Mouse (Mus musculus): ENCODE measurements around the gene Efhc1. TPM values are rescaled to one million over a fixed set of nuclear protein-coding genes. Genes with fewer than 3 reads are reported as not detected.

Efhc1 gene
- 1.4 and 1.7 TPM in 2 replicates for polyA plus RNA-seq (2012; ENCODE audit: insufficient read depth, insufficient read length, missing spikeins)

- peak within 1 kb of the TSS; percentile 45 for H3K4me3 ChIP-seq (ENCODE audit: insufficient read depth, low read length)
- 0 out of 2 replicates have a peak, but pooled peaks cover 3% of the 10 kb centered on the region for H3K4me1 ChIP-seq (ENCODE audit: control insufficient read depth, insufficient read depth, low read length)
- TF ChIP-seq CTCF (IDR thresholded peaks at IDR 0.05; ENCODE audit: low read depth, low read length) (no peak), POLR2A (IDR thresholded peaks at IDR 0.05; ENCODE audit: borderline replicate concordance, low read depth, low read length) (no peak)
- H3K27ac ChIP-seq (ENCODE audit: insufficient read depth, low read depth, low read length), result no peak within 1 kb of the TSS
Observed at GRCm38 (mm10) chr1:20951300-20951763, at the start of gene Efhc1. Gene Efhc1 (plus strand): TSS chr1:20951626.

GRCm38 (mm10) chr1:20905501-20906127 lies 45.8 kb upstream of the Efhc1 start:
- no peaks in the 10 kb centered on the region for H3K4me1 ChIP-seq (ENCODE audit: control insufficient read depth, insufficient read depth, low read length)
- H3K4me3 ChIP-seq (ENCODE audit: insufficient read depth, low read length), result no peak overlapping the region
- TF ChIP-seq CTCF (IDR thresholded peaks at IDR 0.05; ENCODE audit: low read depth, low read length) (no peak), POLR2A (IDR thresholded peaks at IDR 0.05; ENCODE audit: borderline replicate concordance, low read depth, low read length) (no peak)
- no peak overlapping the region for H3K27ac ChIP-seq (ENCODE audit: insufficient read depth, low read depth, low read length)

- Histone ChIP-seq H3K4me1 (ENCODE audit: control insufficient read depth, insufficient read depth, low read length) (no peaks in the 10 kb centered on the region), H3K4me3 (ENCODE audit: insufficient read depth, low read length) (no peak overlapping the region), H3K27ac (ENCODE audit: insufficient read depth, low read depth, low read length) (no peak overlapping the region)
- no peak for TF ChIP-seq CTCF (IDR thresholded peaks at IDR 0.05; ENCODE audit: low read depth, low read length)
- no peak for TF ChIP-seq POLR2A (IDR thresholded peaks at IDR 0.05; ENCODE audit: borderline replicate concordance, low read depth, low read length)
Observed at GRCm38 (mm10) chr1:20906128-20906515, 45.3 kb upstream of the Efhc1 start.

- Histone ChIP-seq H3K4me3 (ENCODE audit: insufficient read depth, low read length) (no peak overlapping the region), H3K4me1 (ENCODE audit: control insufficient read depth, insufficient read depth, low read length) (no peaks in the 10 kb centered on the region), H3K27ac (ENCODE audit: insufficient read depth, low read depth, low read length) (no peak overlapping the region)
- TF ChIP-seq POLR2A (IDR thresholded peaks at IDR 0.05; ENCODE audit: borderline replicate concordance, low read depth, low read length) (no peak), CTCF (IDR thresholded peaks at IDR 0.05; ENCODE audit: low read depth, low read length) (no peak)
Observed at GRCm38 (mm10) chr1:20908541-20908940, 42.9 kb upstream of the Efhc1 start.

GRCm38 (mm10) chr1:20912115-20912514 lies 39.3 kb upstream of the Efhc1 start:
- no peak overlapping the region for H3K4me3 ChIP-seq (ENCODE audit: insufficient read depth, low read length)
- TF ChIP-seq CTCF (IDR thresholded peaks at IDR 0.05; ENCODE audit: low read depth, low read length), result no peak
- no peaks in the 10 kb centered on the region for H3K4me1 ChIP-seq (ENCODE audit: control insufficient read depth, insufficient read depth, low read length)
- no peak overlapping the region for H3K27ac ChIP-seq (ENCODE audit: insufficient read depth, low read depth, low read length)

GRCm38 (mm10) chr1:20912527-20913171 lies 38.8 kb upstream of the Efhc1 start:
- Histone ChIP-seq H3K27ac (ENCODE audit: insufficient read depth, low read depth, low read length) (no peak overlapping the region), H3K4me3 (ENCODE audit: insufficient read depth, low read length) (no peak overlapping the region), H3K4me1 (ENCODE audit: control insufficient read depth, insufficient read depth, low read length) (no peaks in the 10 kb centered on the region)
- TF ChIP-seq POLR2A (IDR thresholded peaks at IDR 0.05; ENCODE audit: borderline replicate concordance, low read depth, low read length) (no peak), CTCF (IDR thresholded peaks at IDR 0.05; ENCODE audit: low read depth, low read length) (no peak)

GRCm38 (mm10) chr1:20914769-20915168 lies 36.7 kb upstream of the Efhc1 start:
- Histone ChIP-seq H3K27ac (ENCODE audit: insufficient read depth, low read depth, low read length) (no peak overlapping the region), H3K4me3 (ENCODE audit: insufficient read depth, low read length) (no peak overlapping the region), H3K4me1 (ENCODE audit: control insufficient read depth, insufficient read depth, low read length) (no peaks in the 10 kb centered on the region)
- TF ChIP-seq POLR2A (IDR thresholded peaks at IDR 0.05; ENCODE audit: borderline replicate concordance, low read depth, low read length), result no peak
- no peak for TF ChIP-seq CTCF (IDR thresholded peaks at IDR 0.05; ENCODE audit: low read depth, low read length)

GRCm38 (mm10) chr1:20915608-20916007 lies 35.8 kb upstream of the Efhc1 start:
- Histone ChIP-seq H3K4me3 (ENCODE audit: insufficient read depth, low read length) (no peak overlapping the region), H3K27ac (ENCODE audit: insufficient read depth, low read depth, low read length) (no peak overlapping the region), H3K4me1 (ENCODE audit: control insufficient read depth, insufficient read depth, low read length) (no peaks in the 10 kb centered on the region)
- no peak for TF ChIP-seq POLR2A (IDR thresholded peaks at IDR 0.05; ENCODE audit: borderline replicate concordance, low read depth, low read length)
- TF ChIP-seq CTCF (IDR thresholded peaks at IDR 0.05; ENCODE audit: low read depth, low read length), result no peak

- Histone ChIP-seq H3K4me1 (ENCODE audit: control insufficient read depth, insufficient read depth, low read length) (no peaks in the 10 kb centered on the region), H3K4me3 (ENCODE audit: insufficient read depth, low read length) (no peak overlapping the region), H3K27ac (ENCODE audit: insufficient read depth, low read depth, low read length) (no peak overlapping the region)
- no peak for TF ChIP-seq POLR2A (IDR thresholded peaks at IDR 0.05; ENCODE audit: borderline replicate concordance, low read depth, low read length)
- no peak for TF ChIP-seq CTCF (IDR thresholded peaks at IDR 0.05; ENCODE audit: low read depth, low read length)
Observed at GRCm38 (mm10) chr1:20917496-20918050, 33.9 kb upstream of the Efhc1 start.

GRCm38 (mm10) chr1:20919728-20920127 lies 31.7 kb upstream of the Efhc1 start:
- no peaks in the 10 kb centered on the region for H3K4me1 ChIP-seq (ENCODE audit: control insufficient read depth, insufficient read depth, low read length)
- no peak overlapping the region for H3K4me3 ChIP-seq (ENCODE audit: insufficient read depth, low read length)
- no peak overlapping the region for H3K27ac ChIP-seq (ENCODE audit: insufficient read depth, low read depth, low read length)
- TF ChIP-seq CTCF (IDR thresholded peaks at IDR 0.05; ENCODE audit: low read depth, low read length) (no peak), POLR2A (IDR thresholded peaks at IDR 0.05; ENCODE audit: borderline replicate concordance, low read depth, low read length) (no peak)
